Mouse (Mus musculus) ovary, adult 18-20 months (tissue): ENCODE measurements around the gene Nipal1.

Source experiments
- DNase-seq: peaks from one replicate; pipeline ENCODE4 v3.0.0; 2022; ENCODE audit warnings: low spot score, mixed read lengths

Gene Nipal1

DNA sequence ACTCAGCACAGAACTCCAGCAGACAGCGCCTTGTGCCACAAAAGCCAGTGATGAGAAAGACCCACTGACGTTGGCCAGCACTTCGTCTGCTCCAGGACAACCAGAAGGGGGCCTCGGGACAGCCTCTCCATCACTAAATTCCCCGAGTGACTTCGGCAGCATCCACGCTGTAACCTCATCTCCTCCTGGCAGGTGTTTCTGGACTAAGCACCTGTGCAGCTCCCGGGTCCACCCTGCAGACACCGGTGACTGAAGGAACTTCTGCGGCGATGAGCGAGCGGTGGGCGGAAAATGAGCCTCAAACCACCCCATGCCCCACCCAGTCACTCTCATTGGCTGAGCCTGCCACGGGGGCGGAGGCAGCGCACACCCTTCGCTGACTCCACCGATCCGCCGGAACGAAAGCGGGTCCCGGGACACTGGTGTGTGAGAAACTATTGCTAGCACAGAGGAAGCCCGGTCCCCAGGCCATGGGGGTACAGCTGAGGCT, at the start of gene Nipal1:
Gene Nipal1, plus strand, starts transcription at position 378 of the 490 bp plus-strand sequence.
- DNase-seq = peak; percentile 56

- DNase-seq = peak; percentile 13
Observed at GRCm38 (mm10) chr5:72601006-72601405, 46.6 kb upstream of the Nipal1 start.

DNA sequence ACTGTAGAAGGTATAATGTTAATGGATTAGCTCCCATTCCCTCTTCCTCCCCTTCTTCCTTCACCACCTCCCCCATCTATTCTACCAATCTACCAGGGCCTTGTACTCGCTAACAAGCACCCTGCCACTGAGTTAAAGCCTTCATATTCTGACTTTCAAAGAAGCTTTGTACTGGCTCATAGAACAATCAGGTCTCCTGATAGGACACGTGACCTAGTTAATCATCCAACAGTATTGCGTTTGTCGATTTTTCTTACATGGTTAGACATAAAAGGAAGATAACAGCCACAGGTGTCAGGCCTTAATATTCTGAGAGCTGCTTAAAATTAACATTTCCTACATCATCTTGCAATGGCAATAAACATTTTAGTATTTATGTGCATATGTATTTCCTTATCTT, 44.5 kb upstream of the Nipal1 start:
- DNase-seq = no peak

DNA sequence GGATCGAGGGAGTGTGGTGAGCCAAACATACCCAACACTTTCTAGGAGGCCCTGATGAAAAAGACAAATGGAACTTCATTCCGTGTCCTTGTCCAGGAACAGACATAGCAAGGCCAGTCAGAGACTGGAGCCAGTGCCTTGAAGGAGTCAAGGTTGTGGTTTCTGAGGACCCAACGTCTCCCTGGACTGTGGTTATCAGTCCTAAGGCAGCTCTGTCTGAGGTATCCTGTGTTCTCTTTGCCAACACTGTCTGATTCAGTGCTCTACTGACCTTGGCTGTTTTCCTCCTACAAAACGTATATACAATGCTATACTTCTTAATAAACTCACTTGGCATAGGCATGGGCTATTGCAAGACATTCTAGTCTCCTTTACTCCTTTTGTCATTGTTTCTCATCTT, 30.2 kb upstream of the Nipal1 start:
- peak; percentile 19 for DNase-seq

DNA sequence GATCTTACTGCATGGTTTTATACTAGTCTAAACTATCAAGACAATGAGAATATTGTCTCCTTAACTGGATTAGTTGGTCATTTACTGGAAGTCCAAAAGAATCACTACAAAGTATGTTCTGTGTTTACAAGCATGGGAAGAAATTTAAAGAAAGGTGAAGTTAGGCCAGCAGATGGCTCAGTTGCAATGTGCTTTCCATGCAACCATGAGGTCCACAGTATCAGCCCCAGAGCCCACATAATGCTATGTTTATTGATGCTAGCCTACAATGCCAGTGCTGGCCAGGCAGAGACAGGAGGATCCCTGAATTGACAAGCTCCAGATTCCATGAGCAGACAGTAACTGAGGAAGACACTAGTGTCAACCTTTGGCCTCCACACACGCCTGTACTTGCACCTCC, 26.6 kb upstream of the Nipal1 start:
- DNase-seq = no peak

- DNase-seq = no peak
Observed at GRCm38 (mm10) chr5:72630026-72630425, 17.6 kb upstream of the Nipal1 start.

DNA sequence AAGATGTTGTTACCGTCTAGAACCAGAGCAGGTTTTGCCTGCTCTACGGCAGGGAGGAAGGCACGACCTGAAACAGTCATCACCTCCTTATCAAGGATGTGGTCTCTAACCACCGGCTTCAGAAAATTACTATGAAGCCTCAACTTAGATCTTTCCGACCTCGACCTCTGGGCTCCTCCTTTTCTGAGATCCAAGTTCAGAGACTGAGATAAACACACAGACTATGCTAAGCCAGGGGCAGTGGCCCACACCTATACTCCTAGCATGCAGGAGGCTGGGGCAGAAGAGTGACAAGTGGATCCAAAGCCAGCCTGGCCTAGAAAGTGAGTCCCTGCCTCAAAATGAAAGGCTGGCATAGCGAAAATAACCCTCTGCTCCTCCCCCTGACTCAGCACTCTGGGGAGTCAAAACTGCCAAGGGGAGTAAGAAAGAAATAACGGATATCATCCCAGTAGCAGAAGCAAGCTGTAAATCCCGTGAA, 12.8 kb upstream of the Nipal1 start:
- DNase-seq = no peak

- no peak for DNase-seq
Observed at GRCm38 (mm10) chr5:72636122-72636521, 11.5 kb upstream of the Nipal1 start.

GRCm38 (mm10) chr5:72636576-72636975, 11.0 kb upstream of the Nipal1 start:
- DNase-seq = no peak

DNA sequence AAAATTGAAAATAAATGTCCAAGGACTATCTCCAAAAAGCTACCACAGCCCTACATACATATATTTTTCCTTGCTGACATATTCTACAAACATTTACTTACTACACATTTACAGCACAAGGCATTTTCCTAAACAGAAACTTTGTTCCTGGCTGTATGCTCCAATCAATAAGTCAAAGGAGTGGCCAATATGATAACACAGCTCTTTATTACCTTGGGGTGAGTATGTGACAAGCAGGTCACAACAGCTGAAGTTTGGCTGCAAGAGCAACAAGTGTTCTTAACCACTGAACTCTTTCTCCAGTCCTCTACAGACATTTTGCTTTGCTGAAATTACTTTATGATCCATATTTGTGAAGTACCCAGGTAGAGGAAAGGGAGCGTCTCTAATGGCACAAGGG, 7.5 kb upstream of the Nipal1 start:
- DNase-seq = no peak

DNA sequence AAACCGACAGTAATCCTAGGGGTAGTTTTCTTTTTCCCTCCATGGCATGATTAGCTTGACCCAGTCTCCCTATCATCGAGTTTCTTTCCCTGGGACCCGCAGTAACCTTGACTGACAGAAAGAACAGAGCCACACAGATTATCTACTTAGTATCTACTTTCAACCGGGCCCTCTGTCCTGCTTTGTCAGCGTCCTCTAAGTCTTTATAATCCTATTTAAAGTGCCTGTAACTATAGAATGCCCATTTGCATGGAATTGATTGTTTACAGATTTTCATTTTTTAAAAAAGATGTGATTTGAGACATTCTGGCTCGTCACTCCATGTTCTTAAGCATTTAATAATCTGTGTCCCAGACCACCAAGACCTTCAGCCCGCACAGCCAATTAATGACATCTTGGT, 3.9 kb upstream of the Nipal1 start:
- DNase-seq = no peak

- no peak for DNase-seq
Observed at GRCm38 (mm10) chr5:72644175-72644574, 3.4 kb upstream of the Nipal1 start, which contains the start of gene Cnga1. Cnga1 (minus strand) TSS chr5:72644275.

DNA sequence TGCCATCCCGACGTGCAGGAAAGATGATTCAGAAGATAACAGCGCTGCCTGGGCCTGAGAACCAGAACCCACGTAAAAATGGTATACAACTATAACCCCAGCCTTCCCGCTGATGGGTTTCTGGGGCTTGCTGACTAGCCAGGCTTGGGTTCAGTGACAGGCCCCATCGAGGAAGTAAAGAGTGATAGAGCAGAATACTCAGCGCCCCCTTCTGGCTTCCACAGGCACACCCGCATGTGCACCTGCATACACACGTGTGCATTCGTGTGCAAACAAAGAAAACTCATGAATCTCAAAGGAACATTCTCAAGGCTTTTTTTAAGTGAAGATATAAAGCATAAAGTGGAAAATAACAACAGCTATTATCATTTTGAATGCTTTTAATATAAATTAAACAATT, 1.5 kb upstream of the Nipal1 start:
- no peak for DNase-seq

GRCm38 (mm10) chr5:72646996-72647395, 599 bp upstream of the Nipal1 start:
- DNase-seq = no peak

GRCm38 (mm10) chr5:72647958-72648595, 482 bp downstream of the Nipal1 start:
- DNase-seq = no peak

DNA sequence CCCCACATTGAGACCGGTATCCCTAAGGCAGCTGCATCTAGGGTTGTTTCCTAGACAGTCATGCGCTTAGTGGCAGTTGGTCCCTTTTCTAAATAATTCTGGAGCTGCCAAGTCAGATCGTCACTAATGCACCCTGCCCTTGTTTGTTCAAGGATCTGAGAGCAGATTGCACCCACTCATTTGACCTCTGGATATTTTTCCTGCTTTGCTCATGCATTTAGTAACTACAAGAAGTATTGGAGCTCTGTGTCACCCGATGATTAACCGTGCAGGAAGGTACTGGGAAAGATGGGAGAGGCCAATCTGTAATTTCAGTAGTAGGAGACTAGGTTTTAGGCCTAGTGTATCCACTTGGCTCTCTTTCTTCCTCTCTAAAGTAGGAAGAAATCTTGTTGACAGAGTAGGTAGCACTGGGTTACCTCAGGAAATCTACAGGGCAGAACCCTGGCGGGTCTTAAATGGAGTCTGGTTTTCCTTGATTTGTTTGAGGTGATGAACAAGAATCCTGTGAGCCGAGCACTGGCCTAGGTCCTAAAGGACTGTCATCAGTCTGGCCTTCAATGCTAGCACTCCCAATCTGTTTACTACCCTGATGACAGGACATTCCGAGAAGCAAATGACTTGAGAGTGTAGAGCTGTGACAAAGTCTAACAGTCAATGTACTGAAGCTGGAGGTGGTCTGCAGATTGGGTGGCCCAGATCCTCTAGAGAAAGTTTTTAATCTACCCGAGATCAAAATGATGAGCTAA, 1.6 kb downstream of the Nipal1 start:
- no peak for DNase-seq

DNA sequence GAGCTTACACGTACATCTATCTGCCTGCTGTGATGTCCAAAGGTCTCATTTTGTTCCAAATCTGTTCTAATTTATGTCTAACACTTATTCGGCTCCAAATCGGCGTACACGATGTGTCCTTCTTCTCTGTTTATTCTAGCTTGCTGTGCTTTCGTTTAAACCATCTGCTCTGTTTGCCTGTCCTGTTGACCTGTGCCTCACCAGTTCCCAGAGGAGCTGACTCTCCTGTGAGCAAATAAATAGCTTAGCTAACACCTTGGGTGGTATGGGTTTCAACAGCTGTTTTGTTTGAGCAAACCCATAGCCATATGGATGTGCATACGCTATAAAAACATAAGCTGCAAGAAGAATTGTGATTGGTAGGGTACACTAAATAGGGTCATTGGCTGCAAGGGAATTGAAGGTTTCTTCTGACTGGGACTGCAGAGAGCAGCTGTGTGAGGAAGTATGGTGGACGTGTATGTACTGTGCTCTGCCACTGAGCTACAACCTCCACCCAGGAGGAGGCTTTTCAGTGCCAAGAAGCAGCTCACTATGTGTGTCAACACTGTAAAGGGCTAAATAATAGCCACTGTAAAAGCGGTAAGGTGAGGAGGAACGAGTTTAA, 5.6 kb downstream of the Nipal1 start:
- no peak for DNase-seq

DNA sequence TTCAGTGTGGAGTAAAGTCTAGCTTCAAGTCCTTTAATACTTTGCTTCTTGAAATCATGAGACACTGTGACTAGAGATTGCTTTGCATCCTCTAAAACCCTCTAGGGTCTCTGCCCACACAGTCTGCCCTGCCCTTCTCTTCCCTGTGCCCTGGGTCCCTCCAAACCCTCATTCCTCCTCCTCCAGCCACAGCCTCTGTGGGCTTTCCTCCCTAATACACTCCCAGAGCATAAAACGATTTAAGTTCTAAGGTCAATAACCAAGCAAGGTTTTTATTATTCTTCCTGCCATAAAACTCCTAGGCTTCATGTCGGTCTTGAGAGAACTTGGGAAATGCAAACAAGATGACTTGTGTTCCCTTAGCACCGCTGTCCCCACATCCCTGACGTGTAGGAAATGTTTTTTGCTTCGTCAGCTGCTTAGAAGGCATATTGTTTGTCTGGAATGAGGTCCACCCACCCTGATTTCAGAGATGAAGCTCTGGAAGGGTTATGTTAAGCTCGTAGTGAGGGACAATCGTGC, 8.7 kb downstream of the Nipal1 start:
- no peak for DNase-seq

- DNase-seq = no peak
Observed at GRCm38 (mm10) chr5:72658375-72658774, 10.8 kb downstream of the Nipal1 start.

DNA sequence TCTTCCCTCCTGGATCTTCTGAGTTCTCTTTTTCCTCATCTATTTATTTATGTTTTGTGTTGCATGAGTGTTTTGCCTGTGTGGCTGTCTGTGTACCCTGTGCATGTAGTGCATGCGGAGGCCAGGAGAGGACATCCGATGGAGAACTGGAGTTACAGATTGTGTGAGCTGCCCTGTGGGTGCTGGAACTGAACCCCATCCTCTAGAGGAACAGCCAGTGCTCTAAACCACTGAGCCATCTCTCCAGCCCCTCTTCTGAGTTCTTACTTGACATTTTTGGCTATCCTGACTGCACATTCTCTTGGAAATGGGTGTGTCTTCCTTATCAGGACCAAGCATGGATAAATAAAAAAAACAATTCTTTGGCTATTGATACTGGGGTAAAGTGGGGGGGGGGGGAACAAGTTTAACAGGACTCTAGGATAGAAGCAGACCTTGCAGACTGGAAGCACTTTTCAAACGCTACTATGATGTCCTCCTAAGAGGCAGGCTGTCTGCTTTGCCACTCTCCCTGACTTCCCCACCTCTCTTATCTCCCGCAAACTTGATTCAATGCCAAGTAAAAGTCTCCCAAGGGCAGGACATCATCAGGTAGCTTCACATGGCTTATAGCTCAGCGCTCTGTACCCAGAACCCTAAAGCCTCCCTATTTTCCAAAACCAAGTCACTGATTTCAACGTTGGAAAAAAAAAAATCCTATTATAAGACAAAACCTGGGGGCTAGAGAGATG, 13.6 kb downstream of the Nipal1 start:
- DNase-seq = no peak

- DNase-seq = no peak
Observed at GRCm38 (mm10) chr5:72664126-72664525, 16.5 kb downstream of the Nipal1 start.

GRCm38 (mm10) chr5:72664854-72665253, 17.3 kb downstream of the Nipal1 start:
- no peak for DNase-seq
